Mouse (Mus musculus) liver, embryonic 14.5 days (tissue): ENCODE data around the gene Serpina3f.

Experiments
- CTCF ChIP-seq: IDR thresholded peaks from 2 replicates; pipeline ENCODE4 v1.5.1; 2016; ENCODE audit warnings: antibody characterized with exemption, low read depth, control low read depth
- EP300 ChIP-seq: IDR thresholded peaks from 2 replicates; pipeline ENCODE4 v1.6.1; 2016; ENCODE audit warnings: antibody characterized with exemption, low read depth

GRCm38 (mm10) chr12:104245092-104245491, 30.7 kb downstream of the Serpina3f start:
- peak; percentile 28; the same call in 1 of the 2 replicates for TF ChIP-seq CTCF
- TF ChIP-seq EP300, result no peak
